Mouse (Mus musculus): Measurements from ENCODE around the gene Rasd1. TPM values are rescaled to one million over a fixed set of nuclear protein-coding genes. Genes with fewer than 3 reads are reported as not detected.

Gene Rasd1
- polyA plus RNA-seq, 1 experiment from 2014 or later: 1.9 TPM

DNA sequence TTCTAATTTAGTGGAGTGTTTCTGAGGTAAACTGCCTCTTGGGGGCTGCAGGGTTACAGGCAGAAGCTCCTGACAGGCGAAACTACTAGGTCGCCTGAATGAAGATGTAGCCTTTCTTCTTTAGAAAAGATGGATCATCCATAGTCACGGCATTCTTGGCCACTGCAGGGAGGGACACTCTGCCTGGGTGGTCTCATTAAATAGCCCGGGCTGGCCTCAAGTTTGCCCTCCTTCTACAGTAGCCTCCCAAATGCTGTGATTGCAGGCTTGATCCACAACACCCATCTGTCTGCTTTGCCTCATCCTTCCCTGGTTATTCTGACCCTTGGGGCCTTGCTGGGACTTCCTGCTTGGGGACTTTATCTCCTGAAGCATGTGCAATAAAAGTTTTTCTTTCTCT is 34.7 kb downstream of the Rasd1 start:
- Histone ChIP-seq H3K27ac (replicated peaks) (no peak overlapping the region), H3K9me3 (no peaks in the 10 kb centered on the region), H3K27me3 (peaks cover 7% of the 10 kb centered on the region), H3K4me3 (no peak overlapping the region), H3K9ac (replicated peaks) (no peak overlapping the region), H3K36me3 (no peaks in the 10 kb centered on the region), H3K4me2 (replicated peaks) (no peak overlapping the region), H3K4me1 (no peaks in the 10 kb centered on the region)
- WGBS: 53% methylated on average over 4 of the region's 4 CpGs
- no peak for ATAC-seq (ENCODE audit: low FRiP score, low read depth)

DNA sequence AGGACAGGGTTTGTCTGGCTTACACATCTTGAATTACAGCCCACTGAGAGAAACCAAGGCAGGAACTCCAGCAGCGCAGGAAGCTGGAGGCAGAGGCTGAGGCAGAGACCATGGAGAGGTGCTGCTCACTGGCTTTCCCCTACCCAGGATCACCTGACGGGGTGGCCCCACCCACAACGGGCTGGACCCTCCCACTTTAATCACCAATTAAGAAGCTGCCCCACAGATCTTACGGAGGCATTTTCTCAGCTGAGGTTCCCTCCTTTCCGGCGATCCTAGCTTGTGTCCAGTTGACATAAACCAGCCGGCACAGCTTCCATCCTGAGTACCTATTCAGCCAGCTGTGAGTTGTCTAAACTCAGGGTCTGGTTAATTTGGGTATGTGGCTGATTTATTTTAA is 43.5 kb downstream of the Rasd1 start:
- Histone ChIP-seq H3K27ac (replicated peaks) (no peak overlapping the region), H3K36me3 (no peaks in the 10 kb centered on the region), H3K27me3 (no peaks in the 10 kb centered on the region), H3K4me3 (no peak overlapping the region), H3K4me1 (no peaks in the 10 kb centered on the region), H3K9me3 (no peaks in the 10 kb centered on the region), H3K4me2 (replicated peaks) (no peak overlapping the region), H3K9ac (replicated peaks) (no peak overlapping the region)
- ATAC-seq (ENCODE audit: low FRiP score, low read depth): no peak
- WGBS: 25% methylated on average over 7 of the region's 7 CpGs

DNA sequence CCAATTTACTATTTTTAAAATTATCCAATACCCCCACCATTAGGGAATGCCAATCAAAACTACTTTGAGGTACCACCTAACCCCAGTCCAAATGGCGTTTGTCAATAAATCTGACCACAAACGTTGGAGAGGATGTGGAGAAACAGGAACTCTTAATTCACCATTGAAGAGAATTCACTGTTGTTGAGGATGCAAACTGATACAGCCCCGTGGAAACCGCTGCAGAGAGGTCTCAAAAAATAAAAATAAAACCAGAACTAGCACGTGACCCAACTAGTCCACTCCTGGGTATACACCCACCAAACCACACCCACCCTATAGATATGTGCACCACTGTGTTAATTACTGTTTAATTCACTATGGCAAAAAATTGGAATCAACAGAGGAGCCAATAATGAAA is 44.4 kb downstream of the Rasd1 start:
- Histone ChIP-seq H3K27ac (replicated peaks) (no peak overlapping the region), H3K4me2 (replicated peaks) (no peak overlapping the region), H3K36me3 (no peaks in the 10 kb centered on the region), H3K4me1 (no peaks in the 10 kb centered on the region), H3K27me3 (no peaks in the 10 kb centered on the region), H3K9me3 (no peaks in the 10 kb centered on the region), H3K9ac (replicated peaks) (no peak overlapping the region), H3K4me3 (no peak overlapping the region)
- no peak for ATAC-seq (ENCODE audit: low FRiP score, low read depth)
- 82% methylated on average over 5 of the region's 5 CpGs for WGBS

DNA sequence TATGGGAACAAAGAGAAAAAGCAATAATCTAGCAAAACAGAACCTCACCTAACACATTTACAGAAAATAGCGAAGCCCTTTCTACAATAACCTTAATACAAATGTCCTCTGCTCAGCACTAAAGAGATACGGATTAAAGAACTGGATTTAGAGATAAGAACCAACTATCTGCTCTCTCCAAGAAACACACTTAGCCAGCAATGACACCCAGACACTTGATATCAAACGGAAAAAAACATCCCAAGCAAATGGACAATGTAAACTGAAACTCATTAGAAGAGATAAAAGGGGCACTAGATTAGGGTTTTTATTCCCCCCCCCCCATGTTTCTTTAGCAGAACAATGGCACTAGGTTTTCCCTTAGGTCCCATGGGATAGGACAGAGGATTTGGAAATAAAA is 45.3 kb downstream of the Rasd1 start:
- no peaks in the 10 kb centered on the region for H3K36me3 ChIP-seq
- no peak for ATAC-seq (ENCODE audit: low FRiP score, low read depth)
- H3K4me1 ChIP-seq: no peaks in the 10 kb centered on the region
- H3K27ac ChIP-seq (replicated peaks): no peak overlapping the region
- no peak overlapping the region for H3K4me3 ChIP-seq
- H3K4me2 ChIP-seq (replicated peaks): no peak overlapping the region
- H3K9ac ChIP-seq (replicated peaks): no peak overlapping the region
- no peaks in the 10 kb centered on the region for H3K9me3 ChIP-seq
- no peaks in the 10 kb centered on the region for H3K27me3 ChIP-seq
- WGBS: 74% methylated on average over 3 of the region's 3 CpGs

DNA sequence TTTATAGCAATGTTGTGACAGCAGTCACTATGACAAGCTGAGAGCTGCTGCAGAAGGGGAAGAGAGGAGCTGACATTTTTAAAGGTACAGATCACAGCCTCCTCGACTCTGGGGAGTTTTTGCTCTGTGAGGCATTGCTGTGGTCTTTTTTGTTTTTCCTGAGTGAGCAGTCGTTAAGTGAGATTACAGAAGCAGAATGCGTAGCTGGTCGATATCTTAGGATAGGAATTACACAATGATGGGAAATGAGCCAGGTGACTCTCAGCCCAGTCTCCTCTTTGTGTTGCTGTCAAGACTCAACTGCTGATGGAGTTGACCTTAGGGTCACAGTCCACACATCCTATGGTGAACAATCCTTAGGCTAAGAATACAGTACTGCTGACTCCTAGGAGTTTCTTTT is 46.7 kb downstream of the Rasd1 start:
- Histone ChIP-seq H3K36me3 (no peaks in the 10 kb centered on the region), H3K27ac (replicated peaks) (no peak overlapping the region), H3K4me2 (replicated peaks) (no peak overlapping the region), H3K27me3 (no peaks in the 10 kb centered on the region), H3K9me3 (no peaks in the 10 kb centered on the region), H3K4me1 (no peaks in the 10 kb centered on the region), H3K9ac (replicated peaks) (no peak overlapping the region), H3K4me3 (no peak overlapping the region)
- WGBS: 61% methylated on average over 4 of the region's 4 CpGs
- ATAC-seq (ENCODE audit: low FRiP score, low read depth): no peak

DNA sequence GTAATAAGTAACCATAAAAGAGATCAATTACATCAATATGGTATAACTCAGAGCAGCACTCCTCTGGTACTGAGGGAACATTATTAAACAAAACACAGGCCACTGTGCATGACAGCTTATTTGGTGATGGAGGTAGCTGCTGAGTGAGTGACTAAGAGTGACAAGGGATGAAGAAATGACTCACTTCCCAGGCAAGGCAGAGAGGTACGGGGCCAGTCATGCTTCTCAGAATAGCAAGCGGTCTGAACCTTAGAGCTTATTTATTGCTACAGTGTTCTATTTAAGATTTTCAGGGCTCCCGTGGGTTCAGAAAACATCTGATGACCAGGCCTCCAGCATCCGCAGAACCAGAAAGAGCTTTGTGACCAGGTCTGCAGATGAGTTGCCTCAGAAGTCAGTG is 51.0 kb downstream of the Rasd1 start:
- no peak overlapping the region for H3K9ac ChIP-seq (replicated peaks)
- H3K27ac ChIP-seq (replicated peaks): no peak overlapping the region
- no peaks in the 10 kb centered on the region for H3K4me1 ChIP-seq
- H3K9me3 ChIP-seq: no peaks in the 10 kb centered on the region
- H3K27me3 ChIP-seq: no peaks in the 10 kb centered on the region
- 91% methylated on average over 4 of the region's 4 CpGs for WGBS
- H3K4me3 ChIP-seq: no peak overlapping the region
- no peaks in the 10 kb centered on the region for H3K36me3 ChIP-seq
- ATAC-seq (ENCODE audit: low FRiP score, low read depth): no peak
- no peak overlapping the region for H3K4me2 ChIP-seq (replicated peaks)

Other genes starting within 250 kb of the Rasd1 start
- gene Pld6, start 177.3 kb downstream of the Rasd1 start, polyA plus RNA-seq (2016; fragmentation: Nextera tagmentation; extraction: Ambion mirVana): 1.8 and 2.0 TPM in 2 replicates
- 35.7 and 37.4 TPM in 2 replicates for gene Flcn, start 154.9 kb downstream of the Rasd1 start, polyA plus RNA-seq (2016; fragmentation: Nextera tagmentation; extraction: Ambion mirVana)
- gene Nt5m, start 125.5 kb downstream of the Rasd1 start, polyA plus RNA-seq (2016; fragmentation: Nextera tagmentation; extraction: Ambion mirVana): 43.0 and 47.6 TPM in 2 replicates
- gene Cops3, start 125.1 kb downstream of the Rasd1 start, polyA plus RNA-seq (2016; fragmentation: Nextera tagmentation; extraction: Ambion mirVana): 222 and 224 TPM in 2 replicates
- 39.4 and 41.5 TPM in 2 replicates for gene Med9, start 16.7 kb downstream of the Rasd1 start, polyA plus RNA-seq (2016; fragmentation: Nextera tagmentation; extraction: Ambion mirVana)
- 7.5 and 8.0 TPM in 2 replicates for gene Pemt, start 81.5 kb upstream of the Rasd1 start, polyA plus RNA-seq (2016; fragmentation: Nextera tagmentation; extraction: Ambion mirVana)
- 28.3 and 36.2 TPM in 2 replicates for gene Rai1, start 140.1 kb upstream of the Rasd1 start, polyA plus RNA-seq (2016; fragmentation: Nextera tagmentation; extraction: Ambion mirVana)